Mouse (Mus musculus) brain, embryonic 18.5 days (tissue): ENCODE data around the gene Tmcc1.
"Not testable (repeated sequence)": the region's sequence is repeated elsewhere in the genome, so short reads cannot be mapped to it uniquely, and the experiment has no call there.

Experiments used
- DNase-seq: peaks from one replicate; pipeline ENCODE4 v3.0.0-alpha.2; 2012; ENCODE audit warnings: low read depth, low spot score

The Tmcc1 gene

DNA sequence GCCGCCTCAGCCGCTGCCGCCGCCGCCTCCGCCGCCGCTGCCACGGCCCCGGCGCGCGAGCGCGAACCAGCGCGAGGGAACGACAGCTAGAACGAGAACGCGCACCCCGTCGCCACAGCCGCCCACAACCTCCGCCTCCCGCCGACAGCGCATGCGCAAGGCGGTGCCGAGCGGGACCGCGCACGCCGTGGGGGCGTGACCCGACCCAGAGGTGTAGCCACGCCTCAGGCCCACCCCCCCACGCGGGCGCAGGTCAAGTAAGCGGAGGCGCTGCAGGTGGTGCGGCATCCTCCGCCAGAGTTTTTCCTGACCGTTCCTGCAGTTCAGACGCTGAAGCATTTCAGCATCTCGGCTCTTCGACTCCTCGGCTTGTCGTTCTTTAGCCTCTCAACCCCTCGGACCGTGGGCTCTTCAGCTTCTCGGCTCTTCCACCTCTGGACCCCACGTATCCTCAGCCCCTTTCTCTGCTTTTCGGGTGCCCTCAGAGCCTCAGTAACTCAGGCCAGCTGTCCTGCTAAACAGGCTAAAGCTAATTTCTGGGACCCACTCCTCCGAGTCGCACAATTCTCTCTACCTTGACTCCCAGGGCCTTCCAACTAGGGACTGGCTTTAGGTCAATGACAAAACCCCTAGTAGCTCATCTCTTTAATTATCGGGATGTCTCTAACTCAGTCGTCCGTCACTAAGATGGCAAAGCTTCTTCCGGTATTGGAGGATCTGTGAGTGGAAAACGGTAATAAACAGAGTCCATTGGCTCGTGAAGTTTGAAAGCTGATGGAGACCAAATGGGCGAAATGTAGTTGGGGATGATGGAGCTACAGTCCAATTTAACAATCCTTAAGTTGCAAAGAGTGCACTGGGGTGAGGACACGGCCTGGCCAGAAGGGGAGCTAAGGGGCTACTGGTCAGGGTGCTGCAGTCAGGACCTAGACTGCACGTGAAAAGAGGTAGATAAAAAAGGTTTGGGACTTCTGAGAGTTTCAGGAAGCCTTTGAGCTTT lies at the start of gene Tmcc1:
Gene Tmcc1 (minus strand): TSS at position 93 of the 1,000 bp plus-strand sequence.
- peak; percentile 84 for DNase-seq

DNA sequence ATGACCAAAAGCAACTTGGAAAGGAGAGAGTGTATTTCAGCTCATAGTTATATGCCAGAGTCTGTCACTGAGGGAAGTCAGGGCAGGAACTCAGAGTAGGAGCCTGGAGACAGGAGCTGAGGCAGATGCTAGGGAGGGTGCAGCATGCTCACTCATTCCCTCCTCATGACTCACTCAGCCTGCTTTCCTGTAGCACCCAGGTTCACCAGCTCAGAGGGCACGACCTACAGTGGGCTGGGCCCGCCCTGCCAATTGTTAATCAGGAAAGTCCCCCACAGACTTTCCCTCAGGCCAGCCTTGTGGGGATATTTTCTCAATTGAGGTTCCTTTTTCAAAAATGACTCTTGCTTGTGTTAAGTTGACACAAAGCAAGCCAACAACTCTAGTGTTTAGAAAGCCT lies 47.1 kb upstream of the Tmcc1 start:
- DNase-seq, result no peak

DNA sequence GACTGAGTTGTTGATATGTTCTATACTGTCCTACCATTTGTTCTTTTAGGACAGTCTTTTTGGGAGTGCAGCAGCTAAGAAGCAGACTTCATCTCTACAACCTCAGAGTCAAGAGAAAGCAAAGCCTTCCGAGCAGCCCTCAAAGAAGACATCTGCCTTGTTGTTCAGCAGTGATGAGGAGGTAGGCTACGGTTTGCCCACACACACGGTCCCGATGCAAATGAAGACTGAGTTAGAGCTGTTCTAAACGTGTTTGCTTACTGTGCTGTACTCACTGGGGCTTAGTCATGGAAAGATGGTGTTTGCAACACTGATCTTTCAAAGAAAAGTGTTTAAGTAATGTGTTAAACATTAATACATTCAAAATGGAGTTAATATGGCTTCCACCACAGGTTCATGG lies 44.8 kb upstream of the Tmcc1 start:
- no peak for DNase-seq

DNA sequence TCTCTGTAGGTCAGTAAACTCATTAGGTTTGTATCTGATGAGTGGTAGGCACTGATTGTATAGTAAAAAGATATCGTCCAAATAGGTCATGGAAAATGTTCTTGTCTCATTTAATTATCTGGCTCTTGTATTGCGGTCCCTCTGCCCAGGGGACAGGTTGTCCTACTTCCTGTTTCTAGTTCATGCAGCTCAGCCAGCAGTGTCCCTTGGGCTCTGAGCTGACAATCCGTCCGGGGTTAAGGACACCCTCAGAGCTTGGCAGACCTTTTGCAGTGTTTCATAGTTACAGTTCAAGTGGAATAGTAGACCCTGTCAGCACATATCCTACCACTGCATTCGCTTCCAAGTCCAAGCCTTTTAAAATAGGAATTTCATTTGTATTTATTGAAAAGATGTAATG lies 42.0 kb upstream of the Tmcc1 start:
- no peak for DNase-seq

DNA sequence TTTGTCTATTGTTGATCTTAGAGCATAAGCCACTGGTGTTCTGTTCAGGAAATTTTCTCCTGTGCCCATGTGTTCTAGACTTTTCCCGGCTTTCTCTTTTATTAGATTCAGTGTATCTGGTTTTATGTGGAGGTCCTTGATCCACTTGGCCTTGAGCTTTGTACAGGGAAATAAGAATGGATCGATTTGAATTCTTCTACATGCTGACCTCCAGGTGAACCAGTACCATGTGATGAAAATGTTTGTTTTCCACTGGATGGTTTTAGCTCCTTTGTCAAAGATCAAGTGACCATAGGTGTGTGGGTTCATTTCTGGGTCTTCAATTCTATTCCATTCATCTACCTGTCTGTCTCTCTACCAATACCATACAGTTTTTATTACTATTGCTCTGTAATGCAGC lies 41.5 kb upstream of the Tmcc1 start:
- DNase-seq, result not testable (repeated sequence)

GRCm38 (mm10) chr6:116228785-116229525 lies 35.7 kb upstream of the Tmcc1 start:
- DNase-seq, result no peak

GRCm38 (mm10) chr6:116227767-116228166 lies 34.5 kb upstream of the Tmcc1 start:
- DNase-seq, result no peak

GRCm38 (mm10) chr6:116207729-116208534 lies 14.6 kb upstream of the Tmcc1 start, which contains the start of gene Washc2:
Gene Washc2, plus strand, starts transcription at chr6:116208038.
- DNase-seq, result peak; percentile 91

DNA sequence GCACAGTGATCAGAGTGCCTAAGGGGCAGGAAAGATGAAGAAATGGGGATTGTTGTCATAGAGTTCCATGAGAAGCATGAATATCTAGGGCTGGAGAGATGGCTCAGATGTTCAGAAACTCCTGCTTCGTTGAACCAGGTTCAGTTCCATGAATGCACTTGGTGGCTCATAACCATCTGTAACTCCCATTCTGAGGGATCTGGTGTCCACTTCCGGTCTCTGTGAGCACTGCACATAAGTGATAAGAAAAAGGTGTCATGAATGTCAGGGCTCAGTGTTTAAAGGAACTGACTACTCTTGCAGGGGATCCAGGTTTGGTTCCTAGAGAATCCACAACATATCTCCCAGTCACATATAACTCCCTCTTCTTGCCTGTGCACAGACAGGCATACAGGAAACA lies 6.4 kb upstream of the Tmcc1 start:
- no peak for DNase-seq

DNA sequence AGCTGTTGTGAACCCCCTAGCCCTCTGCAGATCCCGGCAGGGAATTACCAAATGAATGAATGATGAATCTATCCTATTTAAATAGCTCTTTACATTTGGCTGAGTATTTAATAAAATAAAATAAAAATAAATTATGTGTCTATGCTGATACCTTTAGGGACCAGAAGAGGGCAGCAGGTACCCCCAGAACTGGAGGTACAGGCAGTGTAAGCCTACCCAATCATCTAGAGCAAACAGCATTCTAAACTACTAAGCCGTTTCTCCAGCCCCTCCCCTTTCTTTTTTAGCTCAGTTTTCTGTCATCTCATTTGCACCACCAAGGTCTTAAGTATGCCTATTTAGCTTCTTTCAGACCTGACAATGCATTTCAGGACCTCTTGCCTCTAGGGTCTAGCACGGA lies 4.9 kb upstream of the Tmcc1 start:
- no peak for DNase-seq

GRCm38 (mm10) chr6:116195811-116196210 lies 2.5 kb upstream of the Tmcc1 start:
- no peak for DNase-seq

- DNase-seq, result no peak
These were observed 426 bp downstream of the Tmcc1 start for GRCm38 (mm10) chr6:116192809-116193311.

GRCm38 (mm10) chr6:116189417-116189816 lies 3.9 kb downstream of the Tmcc1 start:
- no peak for DNase-seq

DNA sequence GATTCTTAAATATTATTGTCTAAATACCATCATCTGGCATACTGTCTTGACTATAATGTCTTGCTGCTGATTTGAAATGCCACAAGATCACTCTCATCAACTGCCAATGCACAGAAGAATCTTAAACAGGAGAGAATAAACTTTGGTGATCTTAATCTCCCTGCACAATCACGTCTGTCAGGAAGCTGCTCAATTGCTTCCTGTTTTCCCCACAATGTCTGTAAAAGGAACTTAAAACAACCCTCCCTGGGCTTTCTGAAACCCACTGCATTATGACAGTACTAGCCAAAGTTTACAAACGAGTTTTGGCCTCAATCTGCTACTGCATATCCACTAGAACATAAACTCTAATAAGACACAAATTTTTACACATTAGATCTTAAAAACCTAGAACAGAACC lies 6.8 kb downstream of the Tmcc1 start:
- DNase-seq, result no peak

- no peak for DNase-seq
These were observed 9.8 kb downstream of the Tmcc1 start for GRCm38 (mm10) chr6:116183509-116183908.

DNA sequence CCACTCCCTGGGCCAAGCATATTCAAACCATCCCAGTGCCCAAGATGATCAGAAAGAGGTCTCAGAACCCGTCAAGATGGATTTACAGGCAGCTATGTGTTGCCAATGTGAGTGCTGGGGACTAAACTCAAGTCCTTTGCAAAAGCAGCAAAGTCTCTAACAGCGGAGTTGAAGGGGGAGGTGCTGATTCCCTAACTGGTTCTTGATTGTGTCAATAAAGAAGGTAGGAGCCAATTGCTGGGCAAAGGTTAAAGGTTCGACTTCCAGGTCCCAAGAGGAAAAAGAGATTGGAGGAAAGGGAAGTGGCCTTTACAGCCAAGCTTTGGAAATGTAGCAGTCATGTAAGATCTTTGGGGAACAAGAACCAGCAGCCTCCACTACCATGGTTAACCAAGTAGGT lies 12.6 kb downstream of the Tmcc1 start:
- DNase-seq, result no peak

DNA sequence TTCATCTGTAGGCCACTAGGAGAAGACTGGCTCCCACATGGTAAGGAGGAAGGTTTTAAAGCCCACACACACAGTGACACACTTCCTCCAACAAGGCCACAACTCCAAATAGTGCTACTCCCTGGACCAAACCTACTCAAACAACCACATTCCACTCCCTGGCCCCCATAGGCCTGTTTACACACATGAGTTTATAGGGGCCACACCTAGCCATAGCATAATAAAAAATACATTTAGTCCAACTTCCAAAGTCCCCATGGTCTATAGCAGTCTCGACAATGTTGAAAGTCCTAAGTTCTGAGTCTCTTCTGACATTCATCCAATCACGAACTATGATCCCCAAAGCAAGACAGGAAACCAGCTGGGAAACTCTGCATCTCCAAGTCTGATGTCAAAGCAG lies 14.9 kb downstream of the Tmcc1 start:
- DNase-seq, result no peak

DNA sequence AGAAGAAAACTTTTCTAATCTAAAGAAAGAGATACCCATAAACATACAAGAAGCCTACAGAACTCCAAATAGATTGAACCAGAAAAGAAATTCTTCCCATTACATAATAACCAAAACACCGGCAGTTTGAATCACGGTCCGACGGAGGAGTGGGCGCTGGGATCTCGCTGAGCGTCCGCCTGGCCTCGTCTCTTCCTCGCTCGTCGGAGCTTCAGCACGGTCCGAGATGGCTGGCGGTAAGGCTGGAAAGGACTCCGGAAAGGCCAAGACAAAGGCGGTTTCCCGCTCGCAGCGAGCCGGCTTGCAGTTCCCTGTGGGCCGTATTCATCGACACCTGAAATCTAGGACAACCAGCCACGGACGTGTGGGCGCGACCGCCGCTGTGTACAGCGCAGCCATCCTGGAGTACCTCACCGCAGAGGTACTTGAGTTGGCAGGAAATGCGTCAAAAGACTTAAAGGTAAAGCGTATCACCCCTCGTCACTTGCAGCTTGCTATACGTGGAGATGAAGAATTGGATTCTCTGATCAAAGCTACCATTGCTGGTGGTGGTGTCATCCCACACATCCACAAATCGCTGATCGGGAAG lies 19.7 kb downstream of the Tmcc1 start:
- DNase-seq, result not testable (repeated sequence)

DNA sequence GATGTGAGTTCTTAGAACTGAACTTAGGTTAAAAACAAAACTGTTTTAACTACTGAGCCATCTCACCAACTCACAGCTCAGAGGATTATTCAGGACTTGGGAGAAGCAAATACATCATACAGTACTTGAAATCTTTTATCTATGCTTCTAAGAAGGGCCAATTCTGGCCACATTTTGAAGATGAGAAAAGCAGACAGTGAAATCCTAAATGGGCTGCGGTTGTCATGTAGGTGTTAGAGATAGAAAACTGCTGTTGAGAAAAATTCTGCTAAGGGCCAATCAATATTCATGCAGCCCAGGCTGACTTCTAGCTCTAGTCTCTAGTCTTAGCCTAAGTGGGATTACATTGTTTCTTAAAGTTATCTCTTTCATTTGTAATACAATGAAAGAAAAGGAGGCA lies 26.9 kb downstream of the Tmcc1 start:
- no peak for DNase-seq

- DNase-seq, result no peak
These were observed 38.2 kb downstream of the Tmcc1 start for GRCm38 (mm10) chr6:116154854-116155624.
